Mouse (Mus musculus): Measurements from ENCODE around the gene Kif5a. TPM values are rescaled to one million over a fixed set of nuclear protein-coding genes. Genes with fewer than 3 reads are reported as not detected.

Kif5a gene
- total RNA-seq, 2 experiments from 2014 or later = 712 to 736 TPM

DNA sequence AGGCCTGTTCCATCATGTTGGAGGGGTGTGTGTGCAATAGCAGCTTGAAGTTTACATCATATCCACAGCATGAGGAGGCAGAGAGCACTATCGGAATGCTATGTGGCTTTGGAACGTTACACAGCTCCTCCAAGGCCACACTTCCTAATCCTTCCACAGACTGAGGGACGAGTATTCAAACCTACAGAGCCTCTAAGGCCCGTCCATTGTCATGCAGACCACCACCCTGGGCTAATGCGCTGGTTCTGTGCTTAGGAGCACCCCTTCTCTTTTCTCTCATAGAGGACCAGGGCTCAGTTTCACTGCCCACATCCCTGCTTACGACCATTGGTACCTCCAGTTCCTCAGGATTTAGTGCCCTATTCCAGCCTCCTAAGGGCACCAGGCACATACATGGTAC, 37.9 kb downstream of the Kif5a start:
- DNase-seq (ENCODE audit: extremely low spot score in 1 of 2, low spot score in 1 of 2) = no peak

DNA sequence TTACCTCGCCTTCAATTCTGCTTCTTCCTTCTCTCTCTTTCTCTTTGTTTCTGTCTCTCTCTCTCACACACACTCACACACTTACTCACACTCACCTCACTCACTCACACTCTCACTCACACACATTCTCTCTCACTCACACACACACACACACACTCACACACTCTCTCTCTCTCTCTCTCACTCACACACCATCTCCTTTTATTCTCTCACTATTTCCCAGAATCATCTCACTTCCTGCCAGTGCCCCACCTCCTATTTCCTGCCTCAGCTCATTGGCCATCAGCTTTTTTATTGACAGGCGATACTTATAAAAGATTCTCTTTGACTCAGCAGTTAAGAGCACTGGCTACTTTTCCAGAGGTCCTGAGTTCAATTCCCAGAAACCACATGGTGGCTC, 44.8 kb downstream of the Kif5a start:
- no peak for DNase-seq (ENCODE audit: extremely low spot score in 1 of 2, low spot score in 1 of 2)

- DNase-seq (ENCODE audit: extremely low spot score in 1 of 2, low spot score in 1 of 2) = no peak
Observed at GRCm38 (mm10) chr10:127217177-127217576, 46.0 kb downstream of the Kif5a start.

DNA sequence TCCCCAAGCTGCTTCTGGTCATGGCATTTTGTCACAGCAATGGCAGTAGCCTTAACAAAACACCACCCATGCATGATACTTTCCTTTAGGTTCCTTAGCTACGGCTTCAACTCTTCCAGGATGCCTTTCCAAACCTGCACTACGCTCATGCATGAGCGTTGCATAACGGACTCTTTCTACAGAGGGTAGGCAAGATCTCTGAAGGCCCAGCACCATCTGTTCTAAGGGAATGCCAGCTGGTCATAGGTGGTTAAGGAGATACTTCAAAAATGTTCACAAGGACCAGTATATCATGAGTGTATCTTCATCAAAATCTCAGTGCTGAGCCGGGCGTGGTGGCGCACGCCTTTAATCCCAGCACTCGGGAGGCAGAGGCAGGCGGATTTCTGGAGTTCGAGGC, 46.7 kb downstream of the Kif5a start:
- no peak for DNase-seq (ENCODE audit: extremely low spot score in 1 of 2, low spot score in 1 of 2)

DNA sequence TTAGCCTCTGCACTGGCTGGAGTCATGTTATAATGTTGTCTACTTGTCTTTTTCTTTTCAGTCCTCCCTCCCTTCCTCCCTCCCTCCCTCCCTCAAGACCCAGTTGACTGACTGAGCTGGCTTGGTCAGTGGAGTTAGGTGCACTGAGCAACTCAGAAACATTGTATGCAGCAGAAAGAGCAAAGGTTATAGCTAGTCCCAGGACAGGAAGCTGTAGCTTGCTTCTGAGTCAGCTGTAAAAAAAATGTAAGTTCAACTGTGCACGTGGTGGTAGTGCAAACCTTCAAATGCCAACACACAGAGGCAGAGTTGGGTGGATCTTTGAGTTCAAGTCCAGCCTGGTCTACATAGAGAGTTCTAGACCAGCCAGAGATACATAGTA, 48.7 kb downstream of the Kif5a start:
- no peak for DNase-seq (ENCODE audit: extremely low spot score in 1 of 2, low spot score in 1 of 2)

- no peak for DNase-seq (ENCODE audit: extremely low spot score in 1 of 2, low spot score in 1 of 2)
Observed at GRCm38 (mm10) chr10:127213704-127214421, 49.3 kb downstream of the Kif5a start.

DNA sequence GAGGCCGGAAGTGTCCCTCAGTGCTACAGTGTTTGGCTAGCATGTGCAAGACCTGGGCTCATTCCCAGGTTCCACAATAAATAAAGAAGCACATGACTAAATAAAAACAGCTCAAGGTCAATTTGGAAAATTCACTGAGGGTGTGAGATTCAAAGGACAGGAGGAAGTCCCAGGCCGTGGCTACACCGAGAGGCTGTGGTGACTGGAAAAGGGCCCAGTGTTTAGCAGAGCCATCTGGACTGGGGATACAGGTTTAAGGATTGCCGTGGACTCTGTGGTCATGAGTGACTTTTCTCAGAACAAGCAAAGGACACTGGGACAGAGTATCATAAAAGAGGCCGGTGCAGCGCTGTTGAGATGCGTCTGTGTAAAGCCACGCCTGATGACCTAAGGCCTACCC, 49.9 kb downstream of the Kif5a start:
- no peak for DNase-seq (ENCODE audit: extremely low spot score in 1 of 2, low spot score in 1 of 2)

DNA sequence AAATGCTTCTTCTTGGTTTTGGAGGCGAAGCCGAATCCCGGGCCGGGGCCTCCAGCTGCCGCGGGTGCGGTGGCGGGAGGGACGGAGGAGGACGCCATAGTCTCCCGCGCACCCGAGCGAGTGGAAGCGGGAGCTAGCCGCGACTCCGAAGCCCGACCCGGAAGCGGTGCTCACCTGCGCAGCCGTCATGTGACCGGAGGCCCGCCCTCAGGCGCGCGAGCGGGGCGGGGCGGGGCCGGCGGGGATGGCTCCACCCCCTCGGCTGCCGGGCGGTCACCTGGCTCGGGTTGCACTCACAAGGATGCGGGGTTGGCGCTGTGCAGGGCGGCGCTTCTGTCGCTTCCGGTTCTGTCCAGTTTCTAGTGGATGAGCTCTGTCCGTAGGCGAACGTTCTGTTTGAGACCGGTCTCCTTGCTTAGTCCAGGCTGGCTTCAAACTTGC, 51.7 kb downstream of the Kif5a start, which contains the start of gene Pip4k2c:
Pip4k2c (minus strand) TSS at position 172 of the 441 bp plus-strand sequence.
- peak; percentile 76 to 88 for DNase-seq (ENCODE audit: extremely low spot score in 1 of 2, low spot score in 1 of 2)

DNA sequence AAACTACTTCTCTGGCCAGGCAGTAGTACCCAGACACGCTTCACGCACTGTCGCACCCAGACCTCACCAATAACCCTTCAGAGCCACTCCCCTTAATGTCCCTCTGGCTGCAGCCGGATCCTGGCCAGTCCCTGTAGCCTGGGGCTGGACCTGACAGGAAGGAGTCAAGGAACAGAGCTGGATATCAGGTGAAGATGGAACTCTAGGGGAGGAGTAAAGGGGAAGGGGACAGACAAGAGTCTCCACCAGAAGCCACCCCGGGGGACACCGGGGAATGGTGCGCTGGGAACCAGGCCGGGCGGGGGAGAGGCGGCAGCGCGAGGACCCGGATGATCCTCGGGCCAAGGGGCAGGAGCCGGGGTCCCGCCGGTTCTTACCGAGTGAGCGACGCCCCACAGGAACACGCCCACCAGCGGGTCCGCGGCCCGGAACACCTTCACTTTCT, 52.2 kb downstream of the Kif5a start:
- DNase-seq (ENCODE audit: extremely low spot score in 1 of 2, low spot score in 1 of 2) = no peak

GRCm38 (mm10) chr10:127209928-127210570, 53.1 kb downstream of the Kif5a start:
- DNase-seq (ENCODE audit: extremely low spot score in 1 of 2, low spot score in 1 of 2) = no peak

GRCm38 (mm10) chr10:127208921-127209320, 54.2 kb downstream of the Kif5a start:
- no peak for DNase-seq (ENCODE audit: extremely low spot score in 1 of 2, low spot score in 1 of 2)

DNA sequence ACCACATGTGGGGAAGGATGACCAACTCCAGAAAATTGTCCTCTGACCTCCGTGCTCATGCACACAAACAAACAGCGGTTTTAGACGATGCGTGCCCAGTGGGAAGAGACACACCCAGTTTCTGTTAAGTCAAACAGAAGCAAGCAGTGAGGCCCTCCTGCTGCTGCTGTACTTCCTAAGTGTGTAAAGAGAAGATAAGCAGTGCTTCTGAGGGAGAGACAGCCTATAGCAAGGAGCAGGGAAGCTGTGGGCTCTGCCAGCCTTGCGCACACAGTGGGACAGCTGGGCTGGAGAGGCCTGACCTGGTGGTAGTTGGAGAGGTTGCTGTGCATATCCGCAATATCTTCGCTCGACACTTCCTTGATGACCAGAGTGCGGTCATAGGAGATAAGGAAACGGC, 57.8 kb downstream of the Kif5a start:
- no peak for DNase-seq (ENCODE audit: extremely low spot score in 1 of 2, low spot score in 1 of 2)

GRCm38 (mm10) chr10:127204589-127204988, 58.6 kb downstream of the Kif5a start:
- DNase-seq (ENCODE audit: extremely low spot score in 1 of 2, low spot score in 1 of 2) = no peak

GRCm38 (mm10) chr10:127203106-127203505, 60.0 kb downstream of the Kif5a start:
- no peak for DNase-seq (ENCODE audit: extremely low spot score in 1 of 2, low spot score in 1 of 2)

- no peak for DNase-seq (ENCODE audit: extremely low spot score in 1 of 2, low spot score in 1 of 2)
Observed at GRCm38 (mm10) chr10:127200279-127200678, 62.9 kb downstream of the Kif5a start.

DNA sequence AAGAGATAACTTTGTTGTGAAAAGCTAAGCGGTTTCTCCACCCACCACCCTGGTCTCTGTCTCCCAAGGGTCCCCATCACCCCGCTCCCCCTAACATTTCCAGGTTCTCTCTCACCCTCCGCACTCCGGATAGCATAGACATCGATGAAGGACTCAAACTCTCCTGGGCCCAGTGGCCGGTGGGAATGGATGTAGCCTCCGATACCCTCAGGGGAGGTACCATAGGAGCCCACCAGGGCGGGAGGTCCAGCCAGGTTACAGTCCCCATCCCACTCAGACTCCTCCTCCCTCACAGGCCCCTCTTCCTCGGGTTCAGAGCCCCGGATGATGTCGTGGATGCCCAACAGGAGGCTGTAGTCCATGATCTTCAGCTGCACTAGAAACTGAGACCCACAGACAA, 63.7 kb downstream of the Kif5a start:
- no peak for DNase-seq (ENCODE audit: extremely low spot score in 1 of 2, low spot score in 1 of 2)

DNA sequence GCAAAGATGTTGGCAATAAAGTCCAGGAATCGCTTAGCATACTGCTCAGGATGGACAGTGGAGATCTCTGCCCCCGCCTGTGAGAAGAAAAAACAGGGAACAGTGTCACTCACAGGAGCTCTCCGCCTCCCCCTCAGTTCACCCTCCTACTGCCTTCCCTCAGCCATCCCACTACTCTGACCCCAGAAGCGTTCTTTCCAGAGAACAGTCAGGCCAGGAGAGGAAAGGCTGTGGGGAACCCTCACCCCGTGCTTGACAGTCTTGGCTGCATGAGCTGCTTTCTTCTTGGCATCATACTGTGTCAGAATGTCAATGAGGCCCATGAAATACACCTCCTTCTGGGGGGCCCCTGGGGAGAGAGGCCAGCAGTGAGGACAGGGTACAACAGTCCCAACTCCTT, 64.1 kb downstream of the Kif5a start:
- no peak for DNase-seq (ENCODE audit: extremely low spot score in 1 of 2, low spot score in 1 of 2)

DNA sequence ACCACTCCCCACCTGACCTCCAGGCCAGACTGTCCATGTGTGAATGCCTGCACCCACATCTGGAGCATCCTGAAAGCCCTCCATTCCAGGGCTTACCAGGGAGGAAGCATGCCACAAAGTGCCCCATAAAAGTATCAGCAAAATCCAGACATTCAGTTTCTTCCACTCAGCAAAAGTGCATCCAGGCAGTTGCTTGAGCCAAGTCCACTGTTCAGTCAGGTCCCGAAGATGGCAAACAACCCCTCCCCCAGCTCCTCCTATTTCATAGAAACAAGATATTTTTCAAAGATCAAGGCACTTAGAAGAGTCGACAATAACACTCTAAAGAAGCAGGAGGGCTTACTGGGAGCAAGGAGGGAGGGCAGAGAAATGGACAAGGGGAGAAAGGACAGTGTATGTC, 64.7 kb downstream of the Kif5a start:
- DNase-seq (ENCODE audit: extremely low spot score in 1 of 2, low spot score in 1 of 2) = no peak

DNA sequence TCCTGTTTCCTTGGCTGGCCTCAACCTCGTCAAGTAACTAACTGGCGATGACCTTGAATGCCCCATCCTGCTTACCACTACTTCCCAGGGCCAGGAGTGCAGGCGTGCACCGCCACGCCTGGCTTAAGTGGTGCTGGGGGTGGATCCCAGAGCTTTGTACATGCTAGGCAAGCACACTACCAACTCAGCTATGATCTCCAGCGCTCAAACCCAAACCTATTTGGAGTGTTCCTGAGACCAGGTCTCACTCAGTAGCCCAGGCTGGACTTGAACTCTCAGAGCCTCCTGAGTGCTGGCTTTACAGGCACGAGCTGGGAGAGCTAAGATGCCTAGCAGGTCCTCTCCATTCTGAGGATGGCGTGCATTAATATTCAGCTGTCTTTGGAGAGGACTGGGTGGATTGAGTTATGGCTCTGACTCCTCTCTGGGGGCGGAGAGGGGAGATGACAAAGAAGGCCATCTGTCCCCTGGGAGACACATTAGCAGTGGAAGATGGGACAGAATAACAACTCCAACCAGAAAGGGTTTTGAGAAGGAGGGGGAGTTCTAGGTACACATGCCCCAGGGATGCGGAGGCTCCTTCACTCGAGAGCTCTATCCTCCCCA, 65.5 kb downstream of the Kif5a start:
- no peak for DNase-seq (ENCODE audit: extremely low spot score in 1 of 2, low spot score in 1 of 2)

GRCm38 (mm10) chr10:127197104-127197503, 66.0 kb downstream of the Kif5a start:
- DNase-seq (ENCODE audit: extremely low spot score in 1 of 2, low spot score in 1 of 2) = no peak

- DNase-seq (ENCODE audit: extremely low spot score in 1 of 2, low spot score in 1 of 2) = peak in 1 of 2 experiments; percentile 24
Observed at GRCm38 (mm10) chr10:127196392-127196791, 66.8 kb downstream of the Kif5a start.
